Mouse (Mus musculus) cerebellum, postnatal 14 days (tissue): ENCODE data around the gene Sec61a1.
A peak's percentile ranks its signal among the peaks of the same experiment; 100 is the strongest.

Source experiments
- DNase-seq, 2 experiments: peaks; one replicate each; pipeline ENCODE4 v3.0.0; 2021; ENCODE audit warnings: mixed read lengths in 2 of 2

Gene Sec61a1

DNA sequence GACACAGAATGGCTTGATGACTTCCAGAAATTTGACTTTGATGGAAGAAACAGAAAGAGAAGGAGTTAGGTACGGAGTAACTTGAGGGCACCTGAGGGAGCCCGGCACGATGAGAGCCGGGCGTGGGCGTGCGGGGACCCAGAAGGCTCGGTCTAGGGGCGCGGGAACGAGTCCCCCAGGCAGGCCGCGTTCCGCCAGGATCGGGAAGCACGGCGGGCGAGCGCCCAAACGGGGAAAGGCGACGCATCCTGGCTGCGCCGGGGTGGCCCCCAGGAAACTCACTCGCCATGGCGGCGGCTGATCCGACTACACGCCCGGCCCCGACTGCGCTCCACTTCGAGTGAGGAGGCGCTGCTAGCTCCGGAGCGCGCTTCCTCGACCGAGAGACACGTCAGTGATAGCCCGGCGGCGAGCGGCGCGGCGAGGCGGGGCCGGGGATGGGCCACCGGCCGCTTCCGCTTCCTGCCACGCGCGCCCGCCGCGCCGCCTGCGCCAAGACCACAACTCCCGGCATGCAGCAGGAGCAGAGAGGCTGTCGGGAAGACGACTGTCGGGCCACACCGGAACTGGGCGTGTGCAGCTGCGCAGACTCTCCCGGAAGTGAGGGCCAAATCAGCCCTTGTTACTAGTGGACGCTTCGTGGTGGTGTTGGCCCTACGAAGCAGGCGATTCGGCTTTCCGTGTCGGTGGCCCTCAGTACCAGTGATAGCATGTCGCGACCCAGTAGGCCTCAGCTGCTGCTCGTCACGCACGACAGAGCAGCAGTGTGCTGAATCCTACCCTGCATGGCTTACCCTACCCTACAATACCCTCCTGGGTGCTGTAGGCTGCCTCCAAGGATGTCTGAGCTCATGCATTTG lies at the start of gene Sec61a1:
Sec61a1 (minus strand) TSS at position 502 of the 860 bp plus-strand sequence.
- DNase-seq: peak; percentile 95 to 96

DNA sequence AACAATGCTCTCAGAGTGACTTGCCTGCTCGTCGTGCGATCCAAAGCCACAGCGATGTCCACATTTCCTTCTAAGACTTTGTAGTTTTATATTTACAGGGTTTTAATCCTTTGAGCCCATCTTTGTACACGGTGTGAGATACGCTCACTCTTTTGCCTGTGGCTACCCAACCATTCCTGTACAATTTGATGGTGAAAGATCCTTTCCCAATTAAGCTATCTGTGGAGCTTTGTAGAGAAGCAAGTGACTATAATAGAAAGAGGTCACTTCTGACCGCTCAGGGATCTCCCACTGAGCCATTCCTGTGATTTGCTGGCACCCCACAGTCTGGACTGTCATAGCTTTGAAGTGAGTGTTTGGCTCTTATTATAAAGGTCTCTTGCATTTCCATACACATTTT lies 48.0 kb upstream of the Sec61a1 start:
- no peak for DNase-seq

DNA sequence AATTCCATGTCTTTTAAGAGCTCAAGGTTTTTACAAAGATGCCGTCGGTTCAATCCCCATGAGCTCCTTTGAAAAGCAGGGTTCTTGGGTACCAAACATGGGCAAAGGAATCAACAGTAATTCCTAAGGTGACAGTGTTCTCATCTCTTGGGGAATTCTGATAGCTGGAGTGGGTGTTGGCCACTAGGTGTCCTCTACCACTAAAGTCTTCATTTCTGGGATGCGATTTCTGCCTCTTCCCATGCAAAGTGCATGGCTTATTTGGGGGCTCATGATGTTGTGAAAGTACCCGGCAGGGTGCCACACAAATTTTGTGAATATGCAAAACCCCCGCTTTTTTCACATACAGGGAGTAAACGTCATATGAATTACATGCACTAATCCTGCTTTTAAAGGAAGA lies 46.3 kb upstream of the Sec61a1 start:
- peak; percentile 61 to 66 for DNase-seq

DNA sequence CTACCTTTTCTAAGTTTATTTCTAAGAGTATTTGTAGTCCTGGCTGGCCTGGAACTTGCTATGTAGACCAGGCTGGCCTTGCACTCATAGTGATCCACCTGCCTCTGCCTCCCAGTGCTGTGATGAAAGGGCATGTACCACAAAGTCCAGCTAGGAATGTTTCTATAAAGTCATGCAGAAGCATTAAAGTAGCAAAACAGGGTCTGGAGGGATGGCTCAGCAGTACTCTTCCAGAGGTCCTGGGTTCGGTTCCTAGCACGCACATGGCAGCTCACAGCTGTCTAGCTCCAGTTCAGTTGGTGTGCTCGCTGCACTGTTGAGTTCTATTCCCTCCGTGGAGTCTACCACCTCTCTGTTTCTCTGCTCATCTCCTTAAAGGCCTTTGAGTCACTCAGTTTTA lies 41.5 kb upstream of the Sec61a1 start:
- DNase-seq: no peak

DNA sequence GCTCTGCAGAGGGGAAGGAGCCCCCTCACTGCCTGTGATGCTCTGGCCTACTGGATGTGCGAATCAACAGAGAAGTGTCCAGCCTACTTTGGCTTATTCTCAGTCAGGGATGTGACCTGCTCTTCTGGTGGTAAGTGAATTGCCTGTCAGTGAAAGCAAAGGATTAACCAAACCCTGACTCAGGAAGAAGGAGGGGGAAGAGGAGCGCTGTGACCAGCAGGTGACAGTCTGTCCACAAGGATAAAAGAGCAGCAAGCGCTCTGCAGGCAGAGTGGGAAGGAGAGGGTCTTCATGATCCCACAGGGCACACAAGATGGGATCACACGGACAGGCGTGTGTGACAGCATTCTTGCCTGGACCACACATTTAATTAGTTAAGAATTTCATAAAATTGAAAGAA lies 41.0 kb upstream of the Sec61a1 start:
- DNase-seq: peak; percentile 60 to 67

DNA sequence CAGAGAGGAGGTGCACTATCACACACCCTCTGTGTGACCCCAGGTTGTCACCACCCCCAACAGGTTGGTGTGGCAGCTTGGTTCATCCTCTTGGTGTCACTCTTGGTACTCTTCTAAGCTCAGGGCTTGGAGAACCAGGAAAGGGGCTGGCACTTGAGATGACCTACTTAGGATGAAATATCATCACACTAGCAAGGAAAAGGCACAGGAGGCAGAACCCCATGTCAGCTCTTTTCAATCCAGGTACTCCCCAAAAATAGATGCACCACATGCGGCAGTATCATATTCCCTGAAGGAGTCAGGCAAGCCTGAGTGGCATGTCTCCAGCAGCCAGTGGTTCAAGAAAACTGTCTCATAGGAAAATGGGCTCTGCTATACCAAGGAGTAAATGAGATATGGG lies 39.4 kb upstream of the Sec61a1 start:
- DNase-seq: peak; percentile 76 to 77

DNA sequence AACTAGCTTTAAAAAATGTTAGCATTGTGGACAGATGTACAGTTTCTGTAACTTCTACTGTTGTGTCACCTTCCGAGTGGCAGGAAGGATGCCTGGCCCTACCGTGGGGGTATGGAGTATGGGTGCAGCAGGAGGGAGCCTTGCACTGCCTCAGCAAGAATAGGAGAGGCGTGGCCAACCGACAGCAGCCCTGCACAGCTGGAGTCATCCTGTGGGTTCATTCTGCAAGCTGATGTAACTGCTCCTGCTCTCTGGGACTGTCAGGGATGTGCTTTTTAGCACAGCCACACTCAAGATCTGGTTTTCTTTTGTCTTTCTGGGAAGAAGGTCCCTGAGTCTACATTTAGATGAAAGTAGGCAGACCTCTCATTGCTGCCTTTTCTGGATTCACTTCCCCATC lies 38.8 kb upstream of the Sec61a1 start:
- no peak for DNase-seq

DNA sequence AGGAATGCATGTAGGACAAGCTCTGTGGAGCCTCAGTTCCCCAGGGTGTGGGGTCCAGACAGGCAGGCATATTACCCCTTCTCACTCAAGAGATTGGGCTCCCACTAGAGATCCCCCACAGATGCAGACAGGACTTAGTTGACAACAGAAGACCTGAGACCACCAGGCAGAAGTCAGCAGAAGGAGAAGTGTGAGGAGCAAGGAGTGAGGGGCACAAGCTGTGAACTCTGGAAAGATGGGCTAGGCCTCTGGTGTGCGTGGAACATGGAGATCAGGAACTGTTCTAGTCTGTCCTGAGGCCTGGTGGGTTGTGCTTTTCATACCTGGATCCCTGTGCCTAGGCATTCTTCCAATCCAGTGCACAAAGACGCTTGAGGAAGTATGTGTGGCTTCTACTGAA lies 31.2 kb upstream of the Sec61a1 start:
- no peak for DNase-seq

DNA sequence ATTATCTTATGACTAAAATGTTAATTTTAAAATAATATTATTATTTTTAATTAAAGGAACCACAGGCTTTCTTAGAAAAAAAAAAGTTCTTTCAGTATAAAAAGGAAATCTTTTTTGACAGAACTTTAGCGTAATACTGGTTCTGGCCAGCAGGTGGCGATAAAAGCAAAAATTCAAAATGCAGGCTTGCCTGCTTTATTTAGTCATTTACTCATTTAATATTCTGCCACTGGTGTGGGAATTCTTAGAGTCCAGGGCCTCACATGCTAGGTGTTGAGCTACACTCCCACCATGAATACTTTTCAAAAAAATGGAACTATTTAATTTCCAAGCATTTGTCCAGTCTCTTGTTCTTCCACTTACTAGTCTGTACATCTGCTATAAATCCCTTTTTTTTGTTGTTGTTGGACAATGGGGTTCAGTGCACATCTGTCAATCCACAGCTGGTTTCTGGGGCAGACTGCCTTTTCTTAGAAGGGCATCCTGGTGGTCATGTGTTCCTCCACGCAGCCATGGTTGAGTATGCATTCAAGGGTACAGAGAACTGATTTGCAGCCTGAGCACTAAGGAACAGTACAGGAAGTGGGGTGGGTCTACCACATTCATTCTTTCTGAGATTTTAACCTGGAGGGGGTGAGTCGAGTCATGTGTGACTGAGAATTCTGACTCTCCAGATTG lies 30.6 kb upstream of the Sec61a1 start:
- DNase-seq: peak; percentile 81 to 83

DNA sequence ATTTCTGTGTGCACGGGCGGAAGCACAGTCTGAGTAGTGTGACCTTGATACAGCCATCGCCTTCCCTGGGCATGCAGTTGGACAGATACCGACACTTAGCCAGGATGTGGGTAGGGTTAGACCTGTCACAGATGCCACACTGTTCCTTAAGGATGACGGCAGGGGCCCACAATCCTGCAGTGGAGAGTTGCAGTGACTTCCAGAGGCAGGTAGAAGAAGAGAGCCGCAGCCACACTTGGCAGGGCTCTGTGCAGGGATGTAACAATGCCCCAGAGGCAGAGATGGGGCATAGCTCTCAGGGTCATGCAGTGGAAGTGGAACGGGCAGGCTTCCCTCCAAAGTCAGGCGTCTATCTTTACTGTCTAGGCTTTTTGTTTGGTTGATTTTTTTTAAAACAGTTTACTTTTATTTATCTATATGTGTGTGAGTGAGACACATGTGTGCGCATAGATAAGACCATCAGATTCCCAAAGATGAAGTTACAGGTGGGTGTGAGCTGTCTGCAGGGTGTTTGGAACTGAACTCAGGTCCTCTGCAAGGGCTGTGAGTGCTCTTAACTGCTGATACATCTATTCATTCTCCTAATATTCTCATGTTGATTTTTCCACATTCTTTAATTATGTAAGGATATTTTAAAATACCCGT lies 29.8 kb upstream of the Sec61a1 start:
- DNase-seq: no peak

DNA sequence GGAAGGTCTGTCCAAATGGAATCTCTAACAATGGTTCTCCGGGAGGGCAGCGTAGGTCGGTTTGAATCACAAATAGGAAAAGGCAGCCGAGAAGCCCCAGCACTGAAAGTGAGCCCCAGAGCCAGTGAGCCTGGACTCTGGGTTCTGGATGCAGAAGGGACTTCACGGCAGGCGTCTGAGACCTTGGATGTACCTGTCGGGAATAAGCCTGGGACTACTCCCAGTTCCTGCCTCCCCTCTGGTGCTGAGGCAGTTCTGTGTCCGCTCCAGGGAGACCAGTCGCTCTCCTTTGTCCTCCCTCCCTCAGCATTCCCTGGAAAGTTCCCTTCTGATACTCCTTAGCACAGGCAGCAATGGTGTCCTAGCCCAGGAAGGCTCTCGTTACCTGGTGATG lies 26.7 kb upstream of the Sec61a1 start:
- DNase-seq: no peak

DNA sequence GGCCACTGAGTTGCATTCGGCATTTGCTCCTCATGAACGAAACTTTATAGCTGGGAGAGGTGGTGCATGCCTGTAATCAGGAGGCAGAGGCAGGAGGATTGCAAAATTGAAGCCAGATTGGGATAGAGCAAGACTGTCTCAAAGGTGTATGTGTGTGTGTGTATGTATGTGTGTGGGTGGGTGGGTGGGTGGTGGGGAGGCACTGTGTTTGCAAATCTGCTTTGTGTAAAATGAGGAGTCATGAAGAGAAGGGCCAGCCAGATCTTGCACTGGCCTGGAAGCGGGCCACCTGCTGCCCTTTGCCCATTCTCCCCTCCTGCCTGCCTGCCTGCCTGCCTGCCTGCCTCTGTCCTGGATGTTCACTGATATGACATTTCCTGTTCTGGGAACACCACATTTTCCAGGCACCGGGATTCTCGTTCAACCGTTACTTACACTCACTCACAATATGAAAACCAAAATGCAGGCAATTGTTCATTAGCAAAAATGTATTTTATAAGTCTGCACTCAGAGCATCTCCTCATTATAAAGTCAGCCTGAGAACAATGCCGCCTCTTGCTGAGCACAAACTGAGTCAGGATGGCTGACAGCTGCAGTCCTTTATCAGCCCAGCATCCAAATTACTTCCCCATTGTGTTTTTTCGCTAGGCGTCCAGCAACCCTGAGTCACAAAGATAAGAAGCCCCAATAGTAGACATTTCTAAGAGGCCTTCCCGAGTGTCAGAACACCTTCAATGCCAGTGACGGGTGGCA lies 26.1 kb upstream of the Sec61a1 start:
- peak in 1 of 2 experiments; percentile 33 for DNase-seq

DNA sequence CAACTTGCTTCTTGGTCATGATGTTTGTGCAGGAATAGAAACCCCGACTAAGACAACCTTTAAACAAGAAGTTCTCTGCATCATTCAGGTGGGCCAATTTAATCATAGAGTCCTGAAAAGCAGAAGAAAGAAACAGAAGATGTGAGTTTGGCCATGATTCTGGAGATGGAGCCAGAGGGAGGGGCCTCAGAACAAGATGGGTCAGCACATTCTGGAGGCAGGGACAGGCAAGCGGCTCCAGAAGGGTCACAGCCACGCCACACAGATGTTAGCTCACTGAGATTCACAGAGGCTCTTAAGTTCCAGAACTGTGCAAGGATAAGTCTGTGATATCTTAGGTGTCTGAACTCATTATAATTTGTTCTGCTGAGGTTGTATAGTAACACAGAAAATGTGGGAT lies 25.5 kb upstream of the Sec61a1 start:
- DNase-seq: no peak

DNA sequence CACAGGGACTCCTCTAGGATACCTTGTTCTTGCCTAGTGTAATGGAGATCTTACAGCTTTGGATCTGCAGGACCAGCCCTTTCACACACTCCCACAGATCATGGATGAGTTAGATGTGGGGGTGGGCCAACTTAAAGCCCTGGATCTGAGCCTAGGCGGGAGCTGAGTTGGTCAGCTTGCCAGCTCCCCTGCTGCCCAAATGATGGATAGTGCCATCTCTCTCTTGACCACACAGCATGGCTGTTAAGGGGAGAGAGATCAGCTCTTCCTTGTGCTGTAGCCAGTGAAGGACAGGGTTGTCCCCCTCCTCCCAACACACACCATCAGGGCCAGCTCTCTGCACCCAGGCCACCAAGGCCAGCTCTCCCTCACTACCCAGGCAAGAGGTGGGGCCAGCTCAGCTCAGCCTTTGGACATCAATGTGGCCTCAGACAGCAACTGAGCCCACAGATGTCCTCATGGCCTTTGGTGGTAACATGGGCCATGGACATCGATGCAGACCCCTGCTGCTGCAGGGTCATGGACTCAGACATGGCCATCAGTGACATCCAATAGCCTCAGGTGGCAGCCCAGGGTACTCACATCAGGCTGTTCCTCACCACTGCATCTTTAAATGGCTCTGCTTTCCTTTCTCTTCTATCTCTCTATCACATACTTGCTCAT lies 21.5 kb upstream of the Sec61a1 start:
- peak; percentile 52 to 57 for DNase-seq

DNA sequence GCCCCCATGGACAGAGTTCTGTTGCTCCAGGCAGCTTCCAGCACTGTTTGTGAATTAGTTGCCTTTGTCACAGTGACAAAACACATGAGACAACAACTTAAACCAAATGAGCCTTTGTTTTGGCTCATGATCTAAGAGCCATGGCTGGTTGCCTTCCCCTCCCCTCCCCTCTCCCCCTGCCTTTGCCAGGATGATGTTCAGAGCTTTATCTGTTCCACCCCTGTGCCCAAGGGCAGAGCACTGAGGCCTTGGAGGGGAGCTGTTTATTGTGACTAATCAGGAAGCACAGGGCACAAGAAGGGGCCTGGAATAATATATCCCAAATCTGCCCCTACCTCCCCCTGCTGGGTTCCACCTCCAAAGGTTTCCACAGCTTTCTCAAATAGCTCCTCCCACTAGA lies 11.6 kb upstream of the Sec61a1 start:
- no peak for DNase-seq

DNA sequence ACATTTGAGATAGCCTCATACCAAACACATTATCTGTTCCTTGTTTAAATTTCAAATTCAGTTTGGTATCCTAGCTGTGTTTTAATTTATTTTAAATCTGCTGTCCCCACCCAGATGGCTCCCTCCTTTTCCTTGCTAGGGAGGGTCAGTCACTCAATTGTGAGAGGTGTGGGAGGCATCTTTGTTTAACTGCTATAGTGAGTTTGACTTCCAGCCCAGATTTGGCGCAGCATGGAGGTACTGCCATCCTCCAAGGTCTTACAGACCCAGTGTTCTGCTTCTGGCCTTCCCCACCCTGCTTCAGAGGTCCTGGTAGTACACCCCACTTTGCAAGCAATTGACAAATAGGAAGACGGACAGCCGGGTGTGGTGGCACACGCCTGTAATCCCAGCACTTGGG lies 5.4 kb upstream of the Sec61a1 start:
- DNase-seq: no peak

DNA sequence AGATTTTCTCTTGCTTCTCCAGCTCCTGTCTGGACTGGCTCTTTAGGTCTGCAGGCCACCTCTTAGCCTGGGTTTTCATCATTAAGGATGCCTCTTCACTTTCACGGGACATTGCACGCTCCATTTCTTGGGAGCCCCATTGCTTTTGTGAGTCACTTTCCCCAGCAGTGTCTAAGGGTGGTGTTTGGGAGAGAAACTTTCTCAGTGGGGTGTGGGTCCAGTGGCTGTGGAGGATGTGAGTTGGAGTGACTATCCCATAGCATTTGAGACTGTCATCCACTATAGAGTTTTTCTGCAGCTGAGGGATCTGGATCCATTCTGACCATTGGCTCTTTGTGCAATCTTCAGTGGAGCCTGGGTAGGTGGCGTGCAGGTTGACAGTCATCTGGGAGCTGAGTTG lies 4.7 kb upstream of the Sec61a1 start:
- no peak for DNase-seq

DNA sequence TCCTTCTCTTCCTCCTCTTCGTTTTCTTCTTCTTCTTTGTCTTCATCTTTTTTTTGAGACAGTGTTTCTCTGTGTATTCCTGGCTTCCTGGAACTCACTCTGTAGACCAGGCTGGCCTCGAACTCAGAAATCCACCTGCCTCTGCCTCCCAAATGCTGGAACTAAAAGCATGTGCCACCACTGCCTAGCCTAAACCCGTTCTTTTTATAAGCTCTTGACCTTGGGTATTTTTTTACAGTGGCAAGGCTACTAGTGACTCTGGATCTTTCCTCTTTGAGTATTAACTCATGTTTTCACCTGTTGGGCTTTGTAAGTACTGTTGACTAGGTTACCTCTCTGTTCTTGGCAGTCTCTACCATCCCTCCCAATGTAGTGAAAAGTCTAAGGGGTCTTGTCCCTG lies 4.3 kb upstream of the Sec61a1 start:
- no peak for DNase-seq

DNA sequence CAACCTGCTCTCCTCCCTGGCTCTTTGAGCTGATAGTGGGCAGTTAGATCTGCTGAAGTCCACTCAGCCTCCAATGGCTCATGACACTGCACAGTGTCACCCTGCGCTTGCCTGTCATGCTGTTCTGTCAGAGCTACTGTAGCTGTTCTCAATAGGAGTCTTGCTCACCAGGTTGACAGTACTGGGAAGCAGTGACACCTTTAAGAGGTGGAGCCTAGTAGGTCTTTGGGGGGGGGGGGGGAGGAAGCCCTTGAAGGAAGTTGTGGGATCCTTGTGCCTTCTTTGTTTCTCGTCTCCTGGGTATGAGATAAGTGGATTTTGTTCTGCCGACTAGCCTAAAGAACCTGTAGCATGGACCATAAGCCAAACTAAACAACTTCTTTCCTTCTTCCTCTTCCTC lies 3.9 kb upstream of the Sec61a1 start:
- DNase-seq: no peak

DNA sequence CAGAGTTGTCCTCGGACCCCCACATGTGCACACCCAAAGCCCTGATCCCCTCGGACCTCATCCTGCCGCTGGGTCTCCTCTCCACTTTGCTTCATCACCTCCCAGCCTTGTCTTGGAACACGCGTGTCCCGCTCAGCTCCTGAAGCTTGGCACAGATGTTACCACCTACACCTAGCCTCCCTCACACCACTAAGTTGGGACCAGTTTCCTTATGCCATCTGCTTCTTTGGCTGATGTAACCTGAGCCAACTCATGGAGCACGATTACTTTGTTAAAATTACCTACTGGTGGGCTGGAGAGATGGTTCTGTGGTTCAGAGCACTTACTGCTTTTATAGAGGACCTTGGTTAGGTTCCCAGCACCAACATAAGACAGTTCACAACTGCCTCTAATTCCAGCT lies 3.1 kb upstream of the Sec61a1 start:
- DNase-seq: no peak

DNA sequence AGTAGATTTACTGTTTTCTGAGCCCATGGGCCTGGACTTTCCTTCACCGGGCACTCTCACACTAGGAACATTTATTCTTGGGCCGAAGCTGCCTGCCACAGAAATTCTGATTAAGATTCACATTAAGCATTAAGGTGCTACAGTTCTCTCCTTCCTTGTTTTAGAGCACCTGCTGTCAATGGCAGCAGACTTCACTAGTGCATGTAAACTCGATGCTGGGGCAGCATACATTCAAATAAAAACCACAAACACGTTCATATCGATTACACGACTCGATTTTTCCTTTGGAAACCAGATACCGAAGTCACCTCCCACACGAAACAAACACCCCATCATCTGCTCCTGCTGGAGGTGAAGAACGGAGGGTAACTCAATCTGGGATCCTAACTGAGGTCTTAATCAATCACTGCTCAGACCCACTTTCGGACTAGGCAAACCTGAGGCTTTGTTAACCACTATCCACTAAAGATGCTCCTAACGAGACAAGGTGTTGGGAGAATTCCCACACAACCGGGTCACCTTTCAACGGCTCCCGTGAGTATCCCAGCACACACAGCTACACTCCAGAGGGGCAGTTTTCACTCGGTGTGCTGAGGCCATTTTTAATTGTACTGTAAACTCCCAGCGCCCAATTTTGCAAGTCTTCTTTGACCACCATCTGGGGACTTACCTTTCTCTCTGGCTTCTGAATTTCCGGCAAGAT lies 853 bp downstream of the Sec61a1 start:
- DNase-seq: no peak

DNA sequence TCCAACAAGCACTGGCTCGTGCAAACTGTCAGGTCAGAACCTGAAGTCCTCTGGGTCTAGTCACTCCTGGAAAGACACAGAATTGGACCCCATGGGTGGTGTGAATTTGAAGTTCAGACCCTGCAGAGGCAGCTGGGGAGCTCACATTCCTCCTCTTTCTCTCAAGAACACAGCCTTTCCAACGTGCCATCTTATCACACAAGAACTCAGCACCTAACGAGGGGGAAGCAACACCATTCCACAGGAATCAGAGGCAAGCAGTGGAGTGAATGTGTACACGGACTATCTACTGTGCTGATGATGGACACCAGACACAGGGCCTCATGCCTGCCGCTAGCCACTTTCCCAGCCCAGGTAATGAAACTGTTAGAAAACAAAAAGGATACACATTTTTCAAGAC lies 2.0 kb downstream of the Sec61a1 start:
- no peak for DNase-seq
